21 mouse cellular contexts compared by ENCODE assay signal in the genomic region with DNA sequence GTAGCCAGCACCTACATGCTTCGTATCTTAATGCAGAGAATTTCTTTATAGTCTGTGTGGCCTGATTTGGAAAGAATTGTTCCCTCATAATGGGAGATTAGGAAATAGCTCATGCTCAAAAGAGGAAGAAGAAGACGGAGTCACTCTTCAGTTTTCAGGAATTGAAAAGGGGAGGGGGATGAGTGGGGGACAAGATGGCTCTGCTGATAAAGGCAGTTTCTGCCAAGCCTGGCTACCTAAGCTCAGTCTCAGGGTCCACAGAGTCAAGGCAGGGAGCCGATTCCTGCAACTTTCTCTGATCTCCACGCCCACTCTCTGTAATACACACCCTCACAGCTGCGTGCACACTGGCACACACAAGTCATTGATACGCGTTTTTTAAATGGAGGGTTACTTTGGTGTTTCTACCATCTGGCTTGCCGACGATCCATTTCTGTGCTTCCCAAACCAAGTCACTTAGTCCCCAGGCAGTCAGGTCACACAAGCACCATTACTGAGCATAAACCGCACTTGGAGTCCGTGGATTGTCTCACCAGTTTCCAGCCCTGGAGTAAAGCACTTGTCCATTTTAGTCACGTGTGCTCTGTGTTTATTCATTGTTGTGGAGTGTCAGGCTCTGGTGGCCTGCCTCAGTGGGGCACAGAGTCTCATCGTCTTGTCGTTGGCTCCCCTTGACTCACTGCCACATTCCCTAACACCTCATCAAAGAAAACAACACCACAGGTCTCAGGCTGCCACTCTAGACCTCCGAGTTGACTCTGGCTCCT.
DNase-seq lines count a peak whose midpoint lies in the region; ATAC-seq and TF ChIP-seq lines count a peak whose summit lies in the region.
"Had no signal": no experiment of that assay in that cellular context is flagged by ENCODE, and none has a peak within 500 bp of the region (broad histone marks: within the 10 kb centered on the region; RNA-seq: fewer than 3 reads in every experiment).

No protein-coding gene starts in this region.

- no peaks in the 10 kb centered on the region for H3K9me3 ChIP-seq in liver, postnatal 0 days (ENCODE audit: low read length)
- H3K9me3 ChIP-seq in embryonic facial prominence, embryonic 10.5 days: no peaks in the 10 kb centered on the region
- H3K9me3 ChIP-seq: embryonic facial prominence, embryonic 15.5 days; heart, embryonic 15.5 days; hindbrain, embryonic 12.5 days; limb, embryonic 15.5 days had no signal

- no peak for TF ChIP-seq POLR2A in heart, adult 2 months (IDR thresholded peaks at IDR 0.05; ENCODE audit: insufficient read depth, low read depth, low read length)

- WGBS in liver, postnatal 0 days (ENCODE audit: insufficient replicate concordance): 33% methylated on average over 15 of the region's 15 CpGs
- WGBS in heart, adult 2 months: 72% methylated on average over 15 of the region's 15 CpGs
- WGBS in embryonic facial prominence, embryonic 10.5 days: 82% methylated on average over 15 of the region's 15 CpGs

- peak; percentile 57 for DNase-seq in heart, adult 11 months
- DNase-seq in heart, adult 9 months (ENCODE audit: low spot score in 2 of 2): no peak
- DNase-seq in 416B (ENCODE audit: low read depth): peak; percentile 90
- DNase-seq in liver, postnatal 0 days: no peak
- DNase-seq in heart, adult 2 months: no peak
- no peak for DNase-seq in left cerebral cortex, adult 8-10 months (ENCODE audit: low spot score in 2 of 2)
- DNase-seq in embryonic facial prominence, embryonic 10.5 days (ENCODE audit: low spot score): no peak
- DNase-seq: adrenal gland, postnatal 10 days; cerebellum, adult 8-10 months; gastrocnemius, postnatal 36 days; kidney, adult 9 months; kidney, postnatal 4 days; lung, postnatal 36 days; right cerebral cortex, postnatal 14 days had no signal

- peak; percentile 54 to 57 for ATAC-seq in hematopoietic stem cell, adult 5-6 weeks (replicated peaks in 1 of 2; ENCODE audit: insufficient read depth in 1 of 2, low FRiP score in 2 of 2, low TSS enrichment in 1 of 2, low read depth in 1 of 2, poor library complexity in 2 of 2, severe bottlenecking in 2 of 2)
- no peak for ATAC-seq in liver, postnatal 0 days
- ATAC-seq: midbrain, embryonic 16.5 days had no signal

- no peak overlapping the region for H3K27ac ChIP-seq in liver, postnatal 0 days (ENCODE audit: low read depth)
- H3K27ac ChIP-seq in heart, adult 2 months: no peak overlapping the region
- no peak overlapping the region for H3K27ac ChIP-seq in embryonic facial prominence, embryonic 10.5 days (replicated peaks)
- H3K27ac ChIP-seq: embryonic facial prominence, embryonic 15.5 days; heart, embryonic 15.5 days; hindbrain, embryonic 12.5 days; limb, embryonic 15.5 days; stomach, postnatal 0 days had no signal

- no peak overlapping the region for H3K4me3 ChIP-seq in liver, postnatal 0 days (ENCODE audit: low read depth, low read length)
- no peak overlapping the region for H3K4me3 ChIP-seq in heart, adult 2 months
- no peak overlapping the region for H3K4me3 ChIP-seq in embryonic facial prominence, embryonic 10.5 days
- H3K4me3 ChIP-seq: embryonic facial prominence, embryonic 15.5 days; heart, embryonic 15.5 days; hindbrain, embryonic 12.5 days; limb, embryonic 15.5 days had no signal

- no peaks in the 10 kb centered on the region for H3K36me3 ChIP-seq in liver, postnatal 0 days (replicated peaks; ENCODE audit: insufficient read depth, low read length)
- H3K36me3 ChIP-seq in heart, adult 2 months (ENCODE audit: control insufficient read depth, insufficient read depth, low read length): no peaks in the 10 kb centered on the region
- H3K36me3 ChIP-seq in embryonic facial prominence, embryonic 10.5 days (replicated peaks): no peaks in the 10 kb centered on the region
- H3K36me3 ChIP-seq: embryonic facial prominence, embryonic 15.5 days; heart, embryonic 15.5 days; hindbrain, embryonic 12.5 days; limb, embryonic 15.5 days had no signal

- peak overlapping the region; percentile 40 for H3K4me2 ChIP-seq in liver, postnatal 0 days (ENCODE audit: low read depth, low read length)
- H3K4me2 ChIP-seq: embryonic facial prominence, embryonic 15.5 days; heart, embryonic 15.5 days; hindbrain, embryonic 12.5 days; limb, embryonic 15.5 days had no signal

- TF ChIP-seq CTCF in liver, postnatal 0 days (IDR thresholded peaks at IDR 0.05; ENCODE audit: low read depth): no peak
- TF ChIP-seq CTCF in heart, adult 2 months (IDR thresholded peaks at IDR 0.05): no peak

- H3K79me2 ChIP-seq in heart, adult 2 months (replicated peaks; ENCODE audit: control insufficient read depth, insufficient read depth, low read length): no peaks in the 10 kb centered on the region

- peaks cover 10% of the 10 kb centered on the region; the same call in 1 of the 2 replicates for H3K4me1 ChIP-seq in liver, postnatal 0 days (ENCODE audit: insufficient read depth)
- no peaks in the 10 kb centered on the region for H3K4me1 ChIP-seq in heart, adult 2 months (ENCODE audit: control insufficient read depth, insufficient read depth, low read length)
- peaks cover 4% of the 10 kb centered on the region for H3K4me1 ChIP-seq in embryonic facial prominence, embryonic 10.5 days
- H3K4me1 ChIP-seq: embryonic facial prominence, embryonic 15.5 days; hindbrain, embryonic 12.5 days; limb, embryonic 15.5 days had no signal

- intact Hi-C loops in heart, adult 2 months (cut with DNase I): no loop called here

- H3K27me3 ChIP-seq in liver, postnatal 0 days (ENCODE audit: insufficient read depth, low read length): no peaks in the 10 kb centered on the region
- H3K27me3 ChIP-seq in heart, adult 2 months (ENCODE audit: control insufficient read depth, insufficient read depth, low read length): no peaks in the 10 kb centered on the region
- no peaks in the 10 kb centered on the region for H3K27me3 ChIP-seq in embryonic facial prominence, embryonic 10.5 days (replicated peaks; ENCODE audit: low read depth, poor library complexity, severe bottlenecking)
- H3K27me3 ChIP-seq: embryonic facial prominence, embryonic 15.5 days; heart, embryonic 15.5 days; hindbrain, embryonic 12.5 days; limb, embryonic 15.5 days had no signal

- no peak for TF ChIP-seq EP300 in liver, postnatal 0 days (IDR thresholded peaks at IDR 0.05; ENCODE audit: low read depth)
- TF ChIP-seq EP300 in heart, adult 2 months (IDR thresholded peaks at IDR 0.05; ENCODE audit: insufficient read depth, low read depth, low read length): no peak

- H3K9ac ChIP-seq in liver, postnatal 0 days (replicated peaks): no peak overlapping the region
- no peak overlapping the region for H3K9ac ChIP-seq in heart, adult 2 months (ENCODE audit: low read depth, low read length)
- H3K9ac ChIP-seq: embryonic facial prominence, embryonic 15.5 days; heart, embryonic 15.5 days; hindbrain, embryonic 12.5 days; limb, embryonic 15.5 days had no signal

Comparison
In these comparisons a context has a peak if more than half of its experiments do, and no peak if none do; other contexts are left out.
1. DNase-seq: peak in heart, adult 11 months (single experiment) and 416B (single experiment); none in heart, adult 9 months (0 of 2), liver, postnatal 0 days (single experiment), heart, adult 2 months (0 of 2), left cerebral cortex, adult 8-10 months (0 of 2) and embryonic facial prominence, embryonic 10.5 days (single experiment).